Mouse (Mus musculus) thymus, adult 2 months (tissue): ENCODE measurements around the gene Dnah17.

Source experiments
- CTCF ChIP-seq: fragments of 200-500 bp; IDR thresholded peaks from 2 replicates; pipeline ENCODE4 v1.5.1; 2012; ENCODE audit warnings: mild to moderate bottlenecking, control low read depth, low read length, moderate library complexity, borderline replicate concordance; ENCODE audit not compliant: control insufficient read depth, poor library complexity, insufficient read depth; ENCODE audit errors: extremely low read depth
- POLR2A ChIP-seq: fragments of 200-500 bp; IDR thresholded peaks from 2 replicates; pipeline ENCODE4 v1.6.1; 2012; ENCODE audit warnings: mild to moderate bottlenecking, low read length, control low read depth, moderate library complexity; ENCODE audit not compliant: control insufficient read depth, poor library complexity, insufficient read depth; ENCODE audit errors: extremely low read depth

GRCm38 (mm10) chr11:117999260-117999934 lies 131.0 kb downstream of the Dnah17 start:
- TF ChIP-seq CTCF, result no peak
- no peak for TF ChIP-seq POLR2A
